9 mouse cellular contexts compared by ENCODE assay signal in the genomic region with DNA sequence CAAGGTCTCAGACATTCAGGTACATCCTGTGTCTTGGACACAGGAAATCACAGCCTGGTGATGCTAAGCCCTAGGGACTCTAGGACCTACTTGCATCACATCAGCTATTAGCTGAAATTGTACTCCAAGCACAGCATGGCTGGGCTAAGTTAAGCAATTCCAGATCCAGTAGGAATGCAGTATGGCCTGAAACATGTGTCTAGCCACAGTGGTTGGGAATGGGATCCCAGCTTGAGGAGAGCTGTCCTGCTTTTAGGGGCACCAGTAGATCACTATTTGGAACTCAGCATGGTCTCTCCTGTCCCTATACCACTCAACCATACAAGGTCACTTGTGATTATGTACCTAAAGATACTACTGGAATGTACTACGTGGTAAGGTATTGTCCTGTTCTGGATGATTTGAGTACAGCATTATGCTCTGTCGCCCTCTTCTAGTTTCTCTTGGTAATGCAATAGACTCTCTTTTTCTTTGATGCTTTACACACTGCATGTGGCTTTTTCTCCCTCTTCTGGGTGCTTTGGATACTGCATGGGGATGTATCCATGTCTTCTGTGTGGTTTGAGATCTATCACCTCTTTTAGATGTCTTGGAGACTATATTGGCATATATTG.
DNase-seq lines count a peak whose midpoint lies in the region; ATAC-seq and TF ChIP-seq lines count a peak whose summit lies in the region.
"Had no signal": no experiment of that assay in that cellular context is flagged by ENCODE, and none has a peak within 500 bp of the region (broad histone marks: within the 10 kb centered on the region; RNA-seq: fewer than 3 reads in every experiment).

No protein-coding gene starts in this region.

- H3K36me3 ChIP-seq in lung, embryonic 14.5 days (ENCODE audit: insufficient read depth), result no peaks in the 10 kb centered on the region
- no peaks in the 10 kb centered on the region for H3K36me3 ChIP-seq in hindbrain, embryonic 10.5 days
- no peaks in the 10 kb centered on the region for H3K36me3 ChIP-seq in neural tube, embryonic 14.5 days (ENCODE audit: control insufficient read depth, insufficient read depth, low read length)

- peak; percentile 64 for DNase-seq in lung, embryonic 14.5 days
- no peak for DNase-seq in lung, postnatal 4 days
- DNase-seq in hindbrain, embryonic 10.5 days (ENCODE audit: low spot score), result peak; percentile 5
- DNase-seq in layer of hippocampus, adult 9-11 months, result peak; percentile 63
- DNase-seq in gastrocnemius, postnatal 36 days, result no peak
- DNase-seq in spleen, postnatal 14 days (ENCODE audit: low spot score in 2 of 2), result no peak

- H3K27ac ChIP-seq in lung, embryonic 14.5 days (ENCODE audit: low read depth), result no peak overlapping the region
- H3K27ac ChIP-seq in hindbrain, embryonic 10.5 days, result no peak overlapping the region
- H3K27ac ChIP-seq in neural tube, embryonic 14.5 days (ENCODE audit: low read depth, low read length), result no peak overlapping the region
- H3K27ac ChIP-seq: macrophage had no signal

- 12% methylated on average over 2 of the region's 2 CpGs for WGBS in lung, embryonic 14.5 days
- 20% methylated on average over 2 of the region's 2 CpGs for WGBS in hindbrain, embryonic 10.5 days
- WGBS in neural tube, embryonic 14.5 days, result 18% methylated on average over 2 of the region's 2 CpGs

- peak; percentile 66 for TF ChIP-seq CTCF in lung, embryonic 14.5 days (IDR thresholded peaks at IDR 0.05; ENCODE audit: low read depth)

- H3K9me3 ChIP-seq in lung, embryonic 14.5 days (ENCODE audit: low read depth, low read length), result no peaks in the 10 kb centered on the region
- no peaks in the 10 kb centered on the region for H3K9me3 ChIP-seq in hindbrain, embryonic 10.5 days
- no peaks in the 10 kb centered on the region for H3K9me3 ChIP-seq in neural tube, embryonic 14.5 days (ENCODE audit: control insufficient read depth, low read length)

- H3K9ac ChIP-seq in lung, embryonic 14.5 days, result no peak overlapping the region
- H3K9ac ChIP-seq in neural tube, embryonic 14.5 days (replicated peaks; ENCODE audit: low read depth, low read length), result no peak overlapping the region

- intact Hi-C loops in gastrocnemius, postnatal 36 days (cut with DNase I), result no loop called here

- H3K4me3 ChIP-seq in lung, embryonic 14.5 days (ENCODE audit: low read depth, low read length), result no peak overlapping the region
- H3K4me3 ChIP-seq in hindbrain, embryonic 10.5 days, result no peak overlapping the region
- no peak overlapping the region for H3K4me3 ChIP-seq in neural tube, embryonic 14.5 days (ENCODE audit: low read depth, low read length)

- no peaks in the 10 kb centered on the region for H3K27me3 ChIP-seq in lung, embryonic 14.5 days (ENCODE audit: insufficient read depth, low read length)
- H3K27me3 ChIP-seq in hindbrain, embryonic 10.5 days (ENCODE audit: insufficient read depth, poor library complexity, severe bottlenecking), result no peaks in the 10 kb centered on the region
- no peaks in the 10 kb centered on the region for H3K27me3 ChIP-seq in neural tube, embryonic 14.5 days (ENCODE audit: control insufficient read depth, insufficient read depth, low read length)

- peak; percentile 69 for ATAC-seq in lung, embryonic 14.5 days (ENCODE audit: insufficient read depth)
- ATAC-seq in common myeloid progenitor, adult 5-6 weeks (replicated peaks; ENCODE audit: low read depth, poor library complexity, severe bottlenecking), result peak; percentile 74
- peak; percentile 87 for ATAC-seq in neural tube, embryonic 14.5 days (ENCODE audit: low read depth)

- no peak overlapping the region for H3K4me2 ChIP-seq in lung, embryonic 14.5 days
- H3K4me2 ChIP-seq in neural tube, embryonic 14.5 days (ENCODE audit: low read depth, low read length), result no peak overlapping the region

- H3K4me1 ChIP-seq in lung, embryonic 14.5 days (ENCODE audit: insufficient read depth), result no peaks in the 10 kb centered on the region
- no peaks in the 10 kb centered on the region for H3K4me1 ChIP-seq in hindbrain, embryonic 10.5 days (replicated peaks)
- H3K4me1 ChIP-seq in neural tube, embryonic 14.5 days (ENCODE audit: control insufficient read depth, insufficient read depth, low read length), result no peaks in the 10 kb centered on the region

Comparison
In these comparisons a context has a peak if more than half of its experiments do, and no peak if none do; other contexts are left out.
1. DNase-seq: peak in lung, embryonic 14.5 days (single experiment), hindbrain, embryonic 10.5 days (single experiment) and layer of hippocampus, adult 9-11 months (single experiment); none in lung, postnatal 4 days (0 of 2), gastrocnemius, postnatal 36 days (0 of 2) and spleen, postnatal 14 days (0 of 2).
2. Peak in every context shown above with its lines, with median percentiles within 50 percentile points of each other: ATAC-seq.